Mouse (Mus musculus) G1E-ER4 (cell line): ENCODE data around the gene Pgam1. TPM values are rescaled to one million over a fixed set of nuclear protein-coding genes. Genes with fewer than 3 reads are reported as not detected.

ENCODE experiments used
- GATA1 ChIP-seq: IDR thresholded peaks from one replicate; pipeline ENCODE4 v1.8.0; 2012; ENCODE audit warnings: low read length, inconsistent platforms
- polyA plus RNA-seq: library from polyadenylated mRNA; stranded (reverse); fragments of >175 nt; gene quantifications from 2 replicates; pipeline ENCODE4 v1.2.3, GENCODE M21; 2012

The Pgam1 gene
- polyA plus RNA-seq, 1 experiment, result 461 TPM

DNA sequence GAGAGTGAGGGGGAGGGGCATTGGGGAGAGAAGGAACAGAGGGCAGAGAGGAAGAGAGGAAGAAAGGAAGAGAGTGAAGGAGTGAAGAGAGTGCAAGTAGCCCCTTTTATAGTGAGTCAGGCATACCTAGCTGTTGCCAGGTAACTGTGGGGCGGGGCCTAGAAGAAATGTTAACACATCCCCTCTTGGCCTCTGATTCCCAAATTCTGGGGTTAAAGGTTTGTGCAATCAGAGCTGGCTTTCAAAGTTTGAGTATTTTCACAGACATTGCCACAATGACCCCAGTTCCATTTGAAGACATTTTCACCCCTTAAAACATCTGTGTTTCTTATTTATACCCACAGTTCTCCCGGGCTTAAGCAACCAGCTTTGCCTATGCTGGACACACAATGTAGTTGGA, 6.5 kb upstream of the Pgam1 start:
- TF ChIP-seq GATA1, result no peak

DNA sequence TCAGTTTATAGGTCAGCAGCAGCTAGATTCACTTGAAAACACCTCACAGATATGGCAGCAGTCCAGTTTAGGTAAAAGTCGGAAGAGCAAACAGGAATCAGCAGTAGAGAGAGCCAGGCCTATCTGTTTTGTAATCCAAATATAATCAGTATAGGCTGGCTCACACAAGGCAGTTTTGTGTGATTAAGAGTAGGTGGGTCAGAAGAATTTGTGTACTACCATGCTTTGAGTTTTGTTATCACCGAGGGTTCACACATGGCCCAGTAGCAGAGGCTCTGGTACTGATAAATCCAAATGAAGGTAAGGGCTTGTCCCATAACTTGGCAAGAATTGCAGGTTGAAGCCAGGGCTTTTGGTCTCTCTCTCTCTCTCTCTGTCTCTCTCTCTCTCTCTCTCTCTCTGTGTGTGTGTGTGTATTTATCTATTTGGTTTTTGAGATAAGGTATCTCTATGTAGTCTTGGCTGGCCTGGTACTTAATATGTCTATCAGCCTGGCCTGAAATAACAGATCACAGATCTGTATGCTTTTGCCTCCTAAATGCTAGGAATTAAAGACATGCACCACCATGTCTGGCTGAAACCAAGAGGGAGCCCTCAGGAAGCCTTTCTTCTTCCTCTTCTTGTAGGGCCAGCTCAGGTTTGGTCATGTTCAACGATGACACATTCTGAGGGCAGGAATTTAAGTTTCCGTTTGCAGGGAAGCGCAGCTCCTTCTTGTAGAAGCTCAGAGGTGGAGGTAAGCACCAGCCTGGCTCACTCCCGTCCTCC, 5.2 kb upstream of the Pgam1 start:
- TF ChIP-seq GATA1, result no peak

DNA sequence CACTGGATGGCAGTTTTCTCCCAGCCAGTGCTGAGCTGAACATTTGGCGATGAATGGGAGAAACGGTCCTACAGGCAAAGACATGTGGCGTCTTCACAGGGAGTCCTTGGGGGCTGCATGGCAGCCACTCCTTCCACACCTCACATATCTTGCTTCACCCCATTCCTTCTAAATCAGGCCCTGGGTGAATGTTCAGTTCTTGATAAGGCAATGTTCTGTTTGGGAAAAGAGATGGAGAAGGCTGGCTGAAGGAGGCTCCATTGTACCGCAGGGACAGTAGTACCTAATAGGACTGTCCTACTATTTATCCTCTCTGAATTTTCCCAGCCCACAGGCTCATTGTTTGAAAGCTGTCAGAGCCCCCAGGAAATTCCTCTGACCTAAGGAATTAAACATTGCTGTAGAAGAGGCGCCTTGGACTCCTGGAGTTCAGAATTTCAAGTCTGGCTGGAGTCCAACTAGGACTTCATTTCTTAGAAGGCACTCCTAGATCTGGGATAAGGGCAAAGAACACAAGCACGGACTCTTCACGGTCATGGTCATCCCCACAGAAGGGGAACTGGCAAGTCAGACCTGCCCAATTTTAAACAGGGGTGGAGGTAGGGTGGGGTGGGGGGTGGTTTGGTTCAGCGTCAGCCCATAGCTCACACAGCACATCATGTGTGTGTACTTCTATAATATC, 4.5 kb upstream of the Pgam1 start:
- no peak for TF ChIP-seq GATA1

DNA sequence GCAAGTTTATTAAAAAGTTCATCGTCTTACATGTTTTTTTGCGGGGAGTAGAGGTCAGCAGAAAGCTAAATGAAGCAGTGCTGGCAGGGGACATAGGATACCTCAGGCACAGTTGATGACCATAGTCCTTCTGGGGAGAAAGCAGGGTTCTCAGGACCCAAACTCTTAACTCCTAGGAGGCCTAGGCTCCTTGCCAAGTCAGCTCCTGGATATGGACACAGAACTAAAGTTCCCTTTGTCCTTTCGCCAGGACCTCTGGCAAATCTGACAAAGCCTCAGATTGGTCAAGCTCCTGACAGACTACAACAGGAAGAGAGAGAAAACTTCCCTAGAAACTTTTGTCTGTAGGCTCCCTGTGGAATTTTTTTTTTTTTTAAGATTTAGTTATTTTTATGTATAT, 3.0 kb upstream of the Pgam1 start:
- TF ChIP-seq GATA1, result no peak

DNA sequence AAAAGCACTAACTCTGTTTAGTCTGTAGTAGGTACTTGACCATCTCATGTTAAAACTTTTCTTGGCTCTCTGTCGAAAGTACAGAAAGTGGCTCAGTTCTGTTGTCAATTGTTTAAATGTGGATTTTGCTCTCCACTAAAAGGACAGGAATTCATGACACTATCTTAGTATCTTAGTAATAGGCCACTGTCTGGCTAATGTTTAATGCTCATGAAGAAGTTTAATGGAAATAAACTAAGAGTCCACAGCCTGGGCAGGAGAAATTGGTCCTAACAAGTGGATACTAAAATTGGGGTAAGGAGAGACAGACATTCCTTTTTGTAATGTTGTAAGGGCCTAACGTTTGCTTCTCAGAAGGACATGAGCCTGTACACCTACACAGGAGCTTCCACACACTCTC, 1.3 kb upstream of the Pgam1 start:
- TF ChIP-seq GATA1, result no peak

DNA sequence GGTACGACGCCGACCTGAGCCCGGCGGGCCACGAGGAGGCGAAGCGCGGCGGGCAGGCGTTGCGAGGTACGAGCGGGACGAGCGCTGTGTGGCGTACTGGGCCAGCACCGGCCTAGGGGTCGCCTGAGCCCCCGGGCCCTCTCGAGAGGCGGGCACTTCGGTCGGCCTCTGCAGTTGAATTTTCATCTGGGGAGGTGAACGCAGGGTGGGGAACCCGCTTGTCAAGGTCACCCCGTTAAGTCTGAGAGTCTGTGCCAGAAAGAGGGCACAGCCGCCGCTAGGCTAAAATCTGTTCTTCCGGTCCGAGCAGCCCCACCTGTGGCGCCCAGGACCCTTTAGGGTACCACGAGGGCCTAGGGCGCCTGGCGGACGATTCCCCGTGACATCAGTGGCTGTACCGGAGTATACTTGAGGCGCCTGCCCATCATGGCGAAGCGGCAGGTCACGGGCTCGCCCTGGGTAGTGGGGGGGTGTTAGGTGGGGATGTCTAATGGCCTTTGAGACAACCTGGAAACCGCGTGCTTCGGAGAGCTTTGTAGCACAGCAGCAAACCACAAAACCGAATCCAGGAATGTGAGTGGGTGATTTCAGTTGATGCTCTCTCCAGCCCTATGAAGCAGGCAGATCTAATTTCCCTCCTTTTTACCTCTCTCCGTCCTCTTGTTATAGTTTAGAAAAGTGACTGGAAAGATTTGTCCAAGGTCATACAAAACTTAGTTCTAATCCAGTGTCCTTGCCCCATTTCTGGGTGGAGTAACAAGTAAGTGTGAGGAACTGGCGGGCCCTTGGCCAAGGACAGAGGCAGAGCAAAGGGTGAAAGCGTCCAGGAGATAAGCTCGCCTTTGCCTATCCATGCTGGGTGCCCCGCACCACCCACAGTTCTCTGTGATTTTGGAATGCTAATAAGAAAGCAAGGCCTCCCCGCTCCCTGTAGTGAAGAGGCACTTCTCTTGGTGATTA, 678 bp downstream of the Pgam1 start:
- no peak for TF ChIP-seq GATA1

DNA sequence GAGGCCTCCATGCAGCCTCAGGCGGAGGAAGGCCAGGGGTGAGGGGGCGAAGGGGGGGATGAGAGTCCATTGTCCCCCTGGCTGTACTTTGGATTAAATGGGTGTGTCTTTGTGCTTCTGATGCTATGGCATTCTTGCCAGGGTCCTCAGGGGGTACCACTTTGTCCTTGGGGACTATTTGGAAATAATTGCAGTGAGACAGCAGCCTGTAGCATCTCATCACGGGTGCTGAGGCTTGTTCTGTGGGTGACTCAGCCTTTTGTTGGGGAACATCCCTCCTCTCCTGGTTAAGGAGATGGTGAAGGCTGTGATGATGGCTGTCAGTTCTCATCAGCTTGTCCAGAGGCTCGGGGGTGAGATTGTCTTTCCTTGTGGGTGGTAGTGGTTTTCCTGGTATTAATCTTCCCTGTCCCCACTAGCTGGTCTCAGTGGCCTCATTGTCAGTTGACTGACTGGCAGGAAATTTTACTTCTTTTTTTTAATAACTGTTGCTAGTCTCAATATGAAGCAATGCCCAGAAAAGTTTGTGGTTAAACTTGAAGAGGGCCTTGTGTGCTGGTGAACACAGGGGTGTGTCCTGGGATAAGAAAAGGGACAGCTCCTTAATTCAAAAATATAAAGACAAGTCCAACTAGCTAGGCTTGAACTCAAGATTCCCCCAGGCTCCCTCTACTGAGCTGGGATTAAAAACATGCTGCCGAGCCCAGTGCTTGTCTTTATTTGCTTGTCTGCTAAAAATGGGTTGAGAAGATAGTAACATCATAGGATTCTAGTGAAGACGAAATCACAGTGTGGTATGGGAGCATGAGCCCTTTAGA, 2.3 kb downstream of the Pgam1 start:
- no peak for TF ChIP-seq GATA1

DNA sequence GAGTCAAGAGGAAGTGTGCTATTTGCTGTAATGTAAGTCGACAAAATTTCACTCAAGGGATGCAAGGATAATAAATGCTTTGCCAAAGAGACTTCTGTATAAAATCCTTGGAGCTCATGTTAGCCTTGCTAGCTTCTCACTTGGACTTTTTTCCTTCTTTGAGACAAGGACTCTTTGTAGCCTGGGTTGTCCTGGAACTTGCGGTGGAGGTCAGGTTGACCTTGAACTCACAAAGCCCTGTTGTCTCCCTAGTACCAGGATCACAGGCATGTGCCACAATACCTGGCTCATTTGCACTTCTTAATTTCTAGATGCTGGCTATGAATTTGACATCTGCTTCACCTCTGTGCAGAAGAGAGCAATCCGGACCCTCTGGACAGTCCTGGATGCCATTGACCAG, 3.6 kb downstream of the Pgam1 start:
- TF ChIP-seq GATA1, result no peak

DNA sequence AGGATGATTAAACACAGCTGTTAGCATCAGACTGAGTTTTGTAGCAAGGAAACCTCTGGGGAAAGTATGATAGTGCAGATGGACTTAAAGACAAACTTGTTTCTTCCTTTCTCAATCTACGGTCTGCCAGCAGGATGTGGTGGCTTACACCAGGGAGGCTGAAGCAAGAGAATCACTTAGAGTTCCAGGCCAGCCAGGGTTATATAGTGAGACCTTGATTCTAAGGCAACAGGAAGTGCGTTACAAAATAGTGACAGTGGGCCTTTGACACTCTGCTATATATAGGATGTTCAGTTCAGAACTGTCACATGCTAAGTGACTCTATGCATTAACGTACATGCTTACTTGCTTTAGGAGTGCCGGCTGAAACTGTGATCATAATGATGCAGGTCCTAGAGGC, 5.1 kb downstream of the Pgam1 start:
- TF ChIP-seq GATA1, result no peak

DNA sequence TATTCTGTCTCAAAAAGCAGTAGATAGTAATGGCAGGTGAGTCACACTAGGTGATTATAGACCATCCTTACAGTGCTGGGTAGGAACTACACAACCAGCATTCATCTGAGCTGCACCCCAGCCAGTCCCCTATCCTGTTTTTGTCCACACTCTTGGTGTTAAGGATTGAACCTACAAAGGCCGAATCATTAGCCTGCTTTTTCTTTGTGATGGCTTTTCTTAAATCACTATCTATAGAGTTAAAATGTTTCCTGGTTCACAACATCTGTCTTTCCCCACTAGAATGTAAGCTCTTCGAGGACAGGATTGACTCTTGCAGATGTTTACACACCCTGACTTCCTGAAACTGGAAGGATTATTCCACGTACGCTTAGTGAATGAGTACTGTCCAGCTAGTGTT, 7.7 kb downstream of the Pgam1 start:
- TF ChIP-seq GATA1, result no peak

DNA sequence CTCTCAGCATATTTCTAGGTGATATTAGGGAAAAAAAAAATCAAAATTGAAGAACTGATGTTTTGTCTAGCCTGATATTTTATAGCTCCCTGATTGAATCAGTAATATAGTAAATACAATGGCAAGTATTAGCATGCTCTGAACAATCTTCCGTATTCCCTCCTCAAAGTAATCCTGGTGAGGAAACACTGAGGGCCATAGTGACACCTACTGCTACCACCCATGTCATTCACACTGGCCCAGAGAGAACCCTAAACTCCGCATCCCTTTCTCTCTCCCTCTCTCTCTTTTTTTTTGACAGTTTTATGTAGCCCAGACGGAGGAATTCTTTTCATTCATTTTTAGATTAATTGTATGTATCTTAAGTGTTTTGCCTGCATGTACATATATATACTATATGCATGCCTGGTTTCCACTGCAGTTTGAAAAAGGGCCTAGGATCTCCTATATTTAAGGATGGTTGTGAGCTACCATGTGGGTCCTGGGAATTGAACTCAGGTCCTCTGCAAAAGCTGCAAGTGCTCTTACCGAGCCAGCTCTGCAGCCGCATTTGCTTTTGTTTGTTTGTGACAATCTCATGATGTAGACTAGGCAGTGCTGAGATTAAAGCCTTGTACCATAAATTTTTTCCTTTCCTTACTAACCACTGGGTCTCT, 8.8 kb downstream of the Pgam1 start:
- no peak for TF ChIP-seq GATA1

DNA sequence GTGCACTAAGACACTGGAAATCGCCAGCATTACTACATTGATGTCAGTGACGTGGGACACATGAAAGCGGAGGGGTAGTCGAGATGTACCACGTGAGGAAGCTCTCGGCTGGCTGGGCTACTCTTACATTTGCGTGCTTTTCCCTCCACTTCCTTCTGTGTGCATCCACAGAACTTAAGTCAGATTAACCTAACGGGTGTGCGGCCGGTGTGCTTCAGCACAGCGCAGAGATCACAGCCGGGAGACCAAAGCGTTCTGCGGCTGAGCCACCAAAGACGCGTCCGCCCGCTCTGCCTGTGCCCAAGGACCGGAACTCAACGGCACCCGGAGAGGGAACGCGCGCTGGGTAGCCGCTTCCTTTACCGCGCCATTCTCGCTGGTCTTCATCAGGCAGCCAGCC, 21.0 kb downstream of the Pgam1 start:
- no peak for TF ChIP-seq GATA1

DNA sequence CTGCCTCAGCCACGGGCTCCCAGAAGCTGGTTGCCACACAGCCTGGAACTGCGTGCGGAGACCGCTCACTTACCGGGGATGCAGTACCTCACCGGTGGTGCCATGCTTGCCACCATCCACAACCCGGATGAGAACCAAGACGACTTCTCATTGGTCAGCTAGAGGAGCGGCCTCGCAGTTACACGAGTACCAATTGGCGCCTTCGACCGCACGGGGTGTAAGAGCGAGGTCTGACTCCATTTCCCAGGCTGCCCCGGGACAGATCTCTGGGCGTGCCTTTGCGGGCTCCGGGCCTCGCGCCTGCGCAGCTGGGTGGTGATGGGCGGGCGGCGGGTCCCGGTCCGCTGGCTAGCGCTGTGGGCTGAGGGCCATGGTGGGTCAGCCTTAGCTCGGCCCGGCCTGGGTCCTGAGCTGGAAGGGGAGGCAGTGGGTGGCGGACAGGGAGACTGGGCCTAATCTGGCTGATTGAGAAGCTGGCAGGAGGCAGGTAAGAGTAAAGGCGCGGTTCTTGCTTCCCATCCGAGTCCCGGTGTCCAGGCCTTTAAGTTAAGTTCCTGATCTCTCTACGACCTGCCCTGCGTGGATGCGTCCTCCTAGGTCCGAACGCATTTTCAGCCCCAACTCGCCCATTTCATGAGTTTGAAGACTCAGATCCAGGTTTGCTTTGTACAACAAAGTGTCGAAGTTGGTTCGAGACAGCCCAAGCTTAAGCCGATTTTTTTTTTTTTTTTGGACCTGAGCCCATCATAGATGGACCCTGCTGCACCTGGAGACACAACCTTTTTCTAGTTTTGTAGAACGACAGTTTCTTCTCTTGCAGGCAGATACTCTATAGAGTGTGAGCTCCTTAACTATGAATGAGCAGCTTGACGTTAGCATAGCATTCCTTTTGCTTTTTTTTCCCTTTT, 21.7 kb downstream of the Pgam1 start, which contains the start of the genes Exosc1 and Zdhhc16:
Gene Exosc1, minus strand, starts transcription at position 245 of the 908 bp plus-strand sequence.
Gene Zdhhc16, plus strand, starts transcription at position 302 of the 908 bp plus-strand sequence.
- no peak for TF ChIP-seq GATA1
